Mouse (Mus musculus) cerebellum, adult 11-12 months (tissue): Measurements from ENCODE around the gene Vmn1r116.
"Not testable (repeated sequence)": the region's sequence is repeated elsewhere in the genome, so short reads cannot be mapped to it uniquely, and the experiment has no call there.

Experiments used
- DNase-seq: peaks from one replicate; pipeline ENCODE4 v3.0.0; 2022

Vmn1r116 gene

GRCm38 (mm10) chr7:20871956-20872355 lies at the start of gene Vmn1r116:
TSS of gene Vmn1r116 (plus strand) at chr7:20872256.
- DNase-seq: not testable (repeated sequence)

DNA sequence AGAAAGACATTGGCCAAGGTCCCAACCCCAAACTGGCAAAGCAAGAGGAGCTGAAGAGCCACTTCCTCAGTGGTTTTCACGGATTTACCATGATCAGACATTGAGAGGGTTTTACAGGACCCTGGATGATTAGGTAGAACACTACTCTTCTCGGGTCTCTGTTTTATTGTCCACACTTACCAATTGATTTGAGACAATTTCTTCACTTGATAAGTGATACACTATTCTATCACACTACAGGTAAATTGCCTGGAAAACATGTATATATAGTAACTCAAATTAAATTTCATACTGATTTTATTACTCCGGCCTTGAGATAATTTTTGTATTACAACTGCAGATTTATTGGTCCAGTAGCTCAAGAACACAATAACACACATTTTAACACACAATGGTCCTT lies 27.2 kb upstream of the Vmn1r116 start, which contains the start of gene Vmn1r115:
Gene Vmn1r115, minus strand, starts transcription at position 101 of the 400 bp plus-strand sequence.
- DNase-seq: not testable (repeated sequence)

DNA sequence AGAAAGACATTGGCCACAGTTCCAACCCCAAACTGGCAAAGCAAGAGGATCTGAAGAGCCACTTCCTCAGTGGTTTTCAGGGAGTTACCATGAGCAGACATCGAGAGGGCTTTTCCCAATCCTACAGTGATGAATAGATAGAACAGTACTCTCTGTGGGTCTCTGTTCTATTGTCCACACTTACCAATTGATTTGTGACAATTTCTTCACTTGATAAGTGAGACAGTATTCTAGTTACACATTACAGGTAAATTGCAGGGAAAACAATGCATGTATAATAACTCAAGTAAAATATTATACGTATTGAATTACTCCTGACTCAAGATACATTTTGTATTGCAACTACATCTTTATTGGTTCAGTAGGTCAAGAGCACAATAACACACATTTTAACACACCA lies 12.0 kb downstream of the Vmn1r116 start, which contains the start of gene Vmn1r117:
Gene Vmn1r117, minus strand, starts transcription at position 101 of the 400 bp plus-strand sequence.
- not testable (repeated sequence) for DNase-seq

DNA sequence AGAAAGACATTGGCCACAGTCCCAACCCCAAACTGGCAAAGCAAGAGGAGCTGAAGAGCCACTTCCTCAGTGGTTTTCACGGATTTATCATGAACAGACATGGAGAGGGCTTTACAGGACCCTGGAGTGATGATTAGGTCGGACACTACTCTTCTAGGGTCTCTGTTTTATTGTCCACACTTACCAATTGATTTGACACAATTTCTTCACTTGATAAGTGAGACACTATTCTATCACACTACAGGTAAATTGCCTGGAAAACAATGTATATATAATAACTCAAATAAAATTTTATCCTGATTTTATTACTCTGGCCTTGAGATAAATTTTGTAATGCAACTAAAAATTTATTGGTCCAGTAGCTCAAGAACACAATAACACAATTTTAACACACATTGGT lies 40.2 kb downstream of the Vmn1r116 start, which contains the start of gene Vmn1r118:
Gene Vmn1r118, minus strand, starts transcription at position 101 of the 400 bp plus-strand sequence.
- DNase-seq: not testable (repeated sequence)
